Mouse (Mus musculus): ENCODE measurements around the gene Prr23a3. TPM values are rescaled to one million over a fixed set of nuclear protein-coding genes. Genes with fewer than 3 reads are reported as not detected.

Gene Prr23a3
- polyA plus RNA-seq (2021) = not detected

DNA sequence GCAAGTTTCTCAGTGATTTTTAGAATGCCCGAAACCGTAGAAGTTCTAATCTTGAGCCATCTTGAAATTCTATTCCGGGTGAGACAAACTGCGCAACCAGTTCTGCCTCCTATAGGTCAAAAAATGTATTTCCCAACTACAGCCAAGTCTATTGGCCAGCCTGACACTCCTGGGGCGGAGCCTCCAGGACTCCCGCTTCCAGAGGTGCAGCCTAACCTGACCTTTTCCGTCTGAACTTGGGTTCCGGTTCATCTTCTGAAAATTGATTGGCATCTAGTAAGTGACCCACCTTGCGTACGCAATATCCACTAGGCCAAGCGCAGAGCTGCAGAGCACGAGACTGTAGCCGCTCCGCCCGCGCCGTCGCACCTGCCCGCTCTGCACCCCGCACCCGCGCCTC is at the start of gene Prr23a3:
Gene Prr23a3 (plus strand): TSS at position 197 of the 400 bp plus-strand sequence.
- TF ChIP-seq CTCF (IDR thresholded peaks at IDR 0.05) = no peak
- no peak for DNase-seq (ENCODE audit: low read depth, low spot score)
- in situ Hi-C loops (cut with MboI; ENCODE audit: low pct_unique_long_range_greater_than_20kb) = no loop called here
- POLR2A ChIA-PET = no interaction called here
- CTCF ChIA-PET = no interaction called here
- H3K27me3 ChIP-seq = peaks cover 20% of the 10 kb centered on the region
- no peak for ATAC-seq

DNA sequence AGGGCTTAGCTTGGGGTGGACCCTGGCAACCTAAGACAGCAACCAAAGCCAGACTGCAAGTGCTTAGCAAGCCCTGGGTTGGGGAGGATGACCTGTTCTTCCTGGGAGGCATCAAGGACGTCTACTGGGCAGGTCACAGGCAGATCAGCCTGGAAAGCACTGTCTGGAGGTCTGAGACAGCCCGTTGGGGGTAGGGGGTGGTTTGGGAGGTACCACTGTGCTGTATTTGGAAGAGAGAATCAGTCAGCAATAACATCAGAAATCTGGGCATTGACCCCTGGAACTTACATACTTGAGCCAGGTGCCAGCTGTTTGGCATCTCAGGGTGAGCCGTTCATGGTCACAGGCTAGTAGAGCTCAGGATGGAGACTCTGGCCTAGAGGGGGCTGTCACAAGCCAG is 48.5 kb upstream of the Prr23a3 start:
- no peak for ATAC-seq
- in situ Hi-C loops (cut with MboI; ENCODE audit: low pct_unique_long_range_greater_than_20kb) = no loop called here
- ChIA-PET POLR2A (no interaction called here), CTCF (no interaction called here)
- no peak for DNase-seq (ENCODE audit: low read depth, low spot score)
- TF ChIP-seq CTCF (IDR thresholded peaks at IDR 0.05) = no peak
- peaks cover 12% of the 10 kb centered on the region for H3K27me3 ChIP-seq

DNA sequence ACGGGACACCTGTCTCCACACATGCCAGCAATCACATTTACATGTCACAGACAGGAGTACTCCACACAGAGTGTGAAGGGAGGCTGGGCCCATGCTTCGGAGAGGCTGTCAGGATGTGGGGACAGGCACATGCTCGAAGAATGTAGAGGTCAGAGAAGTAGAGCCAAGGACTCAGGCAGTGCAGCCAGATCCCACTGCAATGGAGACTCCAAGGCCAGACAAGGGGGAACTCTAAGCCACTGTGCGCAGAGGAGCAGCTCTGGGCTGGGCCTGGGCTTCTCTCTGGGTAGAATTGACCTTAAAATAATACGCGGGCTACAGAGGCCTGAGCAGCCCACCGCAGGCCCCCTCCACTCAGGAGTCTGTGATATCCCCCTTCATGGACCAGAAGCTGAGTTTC is 47.0 kb upstream of the Prr23a3 start:
- CTCF ChIA-PET = interaction anchor here (1.0 to 1.4 kb wide), 2 partner anchors 8 to 14 kb away, joined by 3 read pairs; no protein-coding TSS in a partner anchor
- POLR2A ChIA-PET = no interaction called here
- no peak for DNase-seq (ENCODE audit: low read depth, low spot score)
- ATAC-seq = no peak
- in situ Hi-C loops (cut with MboI; ENCODE audit: low pct_unique_long_range_greater_than_20kb) = no loop called here
- peaks cover 8% of the 10 kb centered on the region for H3K27me3 ChIP-seq
- TF ChIP-seq CTCF (IDR thresholded peaks at IDR 0.05) = no peak

GRCm38 (mm10) chr9:98818971-98819370 is 45.6 kb upstream of the Prr23a3 start:
- in situ Hi-C loops (cut with MboI; ENCODE audit: low pct_unique_long_range_greater_than_20kb) = no loop called here
- ChIA-PET POLR2A (interaction anchor here (0.7 kb wide), 1 partner anchor 150 kb away, joined by 3 read pairs; no protein-coding TSS in a partner anchor), CTCF (interaction anchor here (1.0 kb wide), 1 partner anchor 173 kb away, joined by 4 read pairs; no protein-coding TSS in a partner anchor)
- peaks cover 9% of the 10 kb centered on the region for H3K27me3 ChIP-seq
- no peak for DNase-seq (ENCODE audit: low read depth, low spot score)
- no peak for ATAC-seq
- no peak for TF ChIP-seq CTCF (IDR thresholded peaks at IDR 0.05)

GRCm38 (mm10) chr9:98819481-98819880 is 45.1 kb upstream of the Prr23a3 start:
- peaks cover 11% of the 10 kb centered on the region for H3K27me3 ChIP-seq
- CTCF ChIA-PET = no interaction called here
- POLR2A ChIA-PET = interaction anchor here (0.7 kb wide), 1 partner anchor 150 kb away, joined by 3 read pairs; no protein-coding TSS in a partner anchor
- no peak for ATAC-seq
- no peak for TF ChIP-seq CTCF (IDR thresholded peaks at IDR 0.05)
- in situ Hi-C loops (cut with MboI; ENCODE audit: low pct_unique_long_range_greater_than_20kb) = no loop called here
- DNase-seq (ENCODE audit: low read depth, low spot score) = no peak

GRCm38 (mm10) chr9:98820461-98820860 is 44.1 kb upstream of the Prr23a3 start:
- TF ChIP-seq CTCF (IDR thresholded peaks at IDR 0.05) = no peak
- in situ Hi-C loops (cut with MboI; ENCODE audit: low pct_unique_long_range_greater_than_20kb) = no loop called here
- ATAC-seq = no peak
- no peak for DNase-seq (ENCODE audit: low read depth, low spot score)
- H3K27me3 ChIP-seq = peaks cover 12% of the 10 kb centered on the region
- POLR2A ChIA-PET = interaction anchor here (0.7 kb wide), 1 partner anchor 125 kb away, joined by 4 read pairs; no protein-coding TSS in a partner anchor
- CTCF ChIA-PET = no interaction called here

GRCm38 (mm10) chr9:98821067-98821466 is 43.5 kb upstream of the Prr23a3 start:
- ATAC-seq (no peak), DNase-seq (ENCODE audit: low read depth, low spot score) (no peak)
- CTCF ChIA-PET = no interaction called here
- in situ Hi-C loops (cut with MboI; ENCODE audit: low pct_unique_long_range_greater_than_20kb) = no loop called here
- POLR2A ChIA-PET = interaction anchor here (0.7 kb wide), 1 partner anchor 125 kb away, joined by 4 read pairs; no protein-coding TSS in a partner anchor
- peaks cover 14% of the 10 kb centered on the region for H3K27me3 ChIP-seq
- no peak for TF ChIP-seq CTCF (IDR thresholded peaks at IDR 0.05)

- ChIA-PET CTCF (no interaction called here), POLR2A (no interaction called here)
- H3K27me3 ChIP-seq = peaks cover 12% of the 10 kb centered on the region
- in situ Hi-C loops (cut with MboI; ENCODE audit: low pct_unique_long_range_greater_than_20kb) = no loop called here
- ATAC-seq = no peak
- TF ChIP-seq CTCF (IDR thresholded peaks at IDR 0.05) = no peak
- DNase-seq (ENCODE audit: low read depth, low spot score) = no peak
Measured at GRCm38 (mm10) chr9:98823805-98824204, 40.8 kb upstream of the Prr23a3 start.

DNA sequence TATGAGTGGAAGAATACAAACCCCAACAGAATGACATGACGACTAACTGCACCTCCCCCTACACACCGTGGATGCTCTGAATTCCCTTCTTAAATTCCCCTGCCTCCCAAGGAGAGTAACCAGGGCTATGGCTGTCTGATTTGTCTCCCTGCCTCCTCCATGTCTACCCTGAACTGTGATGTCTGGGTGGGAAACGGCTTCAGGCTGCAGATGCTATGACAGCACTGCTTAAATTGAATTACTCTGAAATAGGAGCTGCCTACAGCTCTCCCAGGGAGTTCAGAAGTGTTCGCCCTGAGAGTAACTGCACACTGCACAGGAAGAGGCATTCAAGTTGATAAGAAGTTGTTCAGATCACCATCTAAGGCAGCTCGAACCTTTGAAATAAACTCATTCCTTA is 35.1 kb upstream of the Prr23a3 start:
- CTCF ChIA-PET = no interaction called here
- H3K27me3 ChIP-seq = peaks cover 9% of the 10 kb centered on the region
- DNase-seq (ENCODE audit: low read depth, low spot score) (no peak), ATAC-seq (no peak)
- POLR2A ChIA-PET = no interaction called here
- in situ Hi-C loops (cut with MboI; ENCODE audit: low pct_unique_long_range_greater_than_20kb) = no loop called here
- no peak for TF ChIP-seq CTCF (IDR thresholded peaks at IDR 0.05)

- DNase-seq (ENCODE audit: low read depth, low spot score) = no peak
- in situ Hi-C loops (cut with MboI; ENCODE audit: low pct_unique_long_range_greater_than_20kb) = no loop called here
- no peak for TF ChIP-seq CTCF (IDR thresholded peaks at IDR 0.05)
- ChIA-PET POLR2A (no interaction called here), CTCF (interaction anchor here (0.8 kb wide), 1 partner anchor 10 kb away, joined by 3 read pairs; no protein-coding TSS in a partner anchor)
- no peak for ATAC-seq
- peaks cover 28% of the 10 kb centered on the region for H3K27me3 ChIP-seq
Measured at GRCm38 (mm10) chr9:98837537-98838074, 27.0 kb upstream of the Prr23a3 start.

DNA sequence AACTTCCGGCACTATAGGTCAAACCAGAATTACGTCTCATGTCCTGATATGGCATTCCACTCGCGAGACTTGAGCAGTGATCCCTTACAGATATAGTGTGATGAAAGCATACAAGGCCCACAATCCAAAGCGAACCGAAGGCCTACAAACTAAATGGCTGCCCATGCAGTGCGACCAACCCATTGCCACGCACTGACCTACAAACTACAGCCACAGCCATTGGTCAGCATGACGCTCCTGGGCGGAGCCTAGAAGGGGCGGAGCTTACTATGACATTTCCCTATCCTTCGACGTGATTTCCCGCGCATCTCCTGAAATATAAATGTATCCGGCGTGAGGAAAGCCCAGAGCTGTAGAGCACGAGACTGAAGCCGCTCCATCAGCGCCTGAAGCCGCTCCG is 22.4 kb upstream of the Prr23a3 start, which contains the start of gene Prr23a1:
Gene Prr23a1 (plus strand): TSS at position 387 of the 400 bp plus-strand sequence.
- H3K27me3 ChIP-seq = peaks cover 17% of the 10 kb centered on the region
- ChIA-PET POLR2A (no interaction called here), CTCF (no interaction called here)
- no peak for TF ChIP-seq CTCF (IDR thresholded peaks at IDR 0.05)
- ATAC-seq (no peak), DNase-seq (ENCODE audit: low read depth, low spot score) (no peak)
- in situ Hi-C loops (cut with MboI; ENCODE audit: low pct_unique_long_range_greater_than_20kb) = no loop called here

GRCm38 (mm10) chr9:98856210-98856609 is 8.4 kb upstream of the Prr23a3 start, which contains the start of gene Prr23a2:
TSS of gene Prr23a2 (plus strand) at chr9:98856494.
- DNase-seq (ENCODE audit: low read depth, low spot score) (no peak), ATAC-seq (no peak)
- POLR2A ChIA-PET = interaction anchor here (0.6 kb wide), 1 partner anchor 1262 kb away, joined by 3 read pairs; no protein-coding TSS in a partner anchor

More at GRCm38 (mm10) chr9:98856210-98856609, 8.4 kb upstream of the Prr23a3 start, which contains the start of gene Prr23a2:
- in situ Hi-C loops (cut with MboI; ENCODE audit: low pct_unique_long_range_greater_than_20kb) = no loop called here
- H3K27me3 ChIP-seq = peaks cover 13% of the 10 kb centered on the region
- TF ChIP-seq CTCF (IDR thresholded peaks at IDR 0.05) = no peak
- CTCF ChIA-PET = no interaction called here
